Mouse (Mus musculus): ENCODE results near the gene Olfml2a.

Gene Olfml2a

GRCm38 (mm10) chr2:38938007-38938406 lies 6.2 kb downstream of the Olfml2a start:
- DNase-seq (ENCODE audit: low spot score in 2 of 2): no peak

GRCm38 (mm10) chr2:38939047-38939446 lies 7.3 kb downstream of the Olfml2a start:
- DNase-seq (ENCODE audit: low spot score in 2 of 2): no peak

- no peak for DNase-seq (ENCODE audit: low spot score in 2 of 2)
Observed at GRCm38 (mm10) chr2:38941426-38941825, 9.6 kb downstream of the Olfml2a start.

GRCm38 (mm10) chr2:38941898-38942297 lies 10.1 kb downstream of the Olfml2a start:
- DNase-seq (ENCODE audit: low spot score in 2 of 2): no peak

GRCm38 (mm10) chr2:38943161-38943560 lies 11.4 kb downstream of the Olfml2a start:
- DNase-seq (ENCODE audit: low spot score in 2 of 2): no peak

GRCm38 (mm10) chr2:38943977-38944376 lies 12.2 kb downstream of the Olfml2a start:
- no peak for DNase-seq (ENCODE audit: low spot score in 2 of 2)

- no peak for DNase-seq (ENCODE audit: low spot score in 2 of 2)
Observed at GRCm38 (mm10) chr2:38944460-38945161, 12.8 kb downstream of the Olfml2a start.

GRCm38 (mm10) chr2:38947566-38947965 lies 15.8 kb downstream of the Olfml2a start:
- no peak for DNase-seq (ENCODE audit: low spot score in 2 of 2)

GRCm38 (mm10) chr2:38950281-38950719 lies 18.5 kb downstream of the Olfml2a start:
- DNase-seq (ENCODE audit: low spot score in 2 of 2): peak; percentile 77 to 83

- DNase-seq (ENCODE audit: low spot score in 2 of 2): peak; percentile 60 to 74
Observed at GRCm38 (mm10) chr2:38953152-38953883, 21.5 kb downstream of the Olfml2a start.

GRCm38 (mm10) chr2:38956062-38956461 lies 24.3 kb downstream of the Olfml2a start:
- DNase-seq (ENCODE audit: low spot score in 2 of 2): no peak

GRCm38 (mm10) chr2:38957671-38958223 lies 26.0 kb downstream of the Olfml2a start:
- no peak for DNase-seq (ENCODE audit: low spot score in 2 of 2)

GRCm38 (mm10) chr2:38964198-38964597 lies 32.4 kb downstream of the Olfml2a start:
- DNase-seq (ENCODE audit: low spot score in 2 of 2): no peak

- DNase-seq (ENCODE audit: low spot score in 2 of 2): no peak
Observed at GRCm38 (mm10) chr2:38969650-38970049, 37.9 kb downstream of the Olfml2a start.

- DNase-seq (ENCODE audit: low spot score in 2 of 2): no peak
Observed at GRCm38 (mm10) chr2:38970057-38970456, 38.3 kb downstream of the Olfml2a start.

- no peak for DNase-seq (ENCODE audit: low spot score in 2 of 2)
Observed at GRCm38 (mm10) chr2:38973223-38973622, 41.4 kb downstream of the Olfml2a start.

- no peak for DNase-seq (ENCODE audit: low spot score in 2 of 2)
Observed at GRCm38 (mm10) chr2:38973701-38974100, 41.9 kb downstream of the Olfml2a start.

- DNase-seq (ENCODE audit: low spot score in 2 of 2): no peak
Observed at GRCm38 (mm10) chr2:38974171-38974570, 42.4 kb downstream of the Olfml2a start.

GRCm38 (mm10) chr2:38975181-38975580 lies 43.4 kb downstream of the Olfml2a start:
- DNase-seq (ENCODE audit: low spot score in 2 of 2): no peak

- DNase-seq (ENCODE audit: low spot score in 2 of 2): no peak
Observed at GRCm38 (mm10) chr2:38975941-38976805, 44.4 kb downstream of the Olfml2a start.

GRCm38 (mm10) chr2:38977837-38978236 lies 46.1 kb downstream of the Olfml2a start:
- no peak for DNase-seq (ENCODE audit: low spot score in 2 of 2)

GRCm38 (mm10) chr2:38983456-38983855 lies 51.7 kb downstream of the Olfml2a start:
- no peak for DNase-seq (ENCODE audit: low spot score in 2 of 2)
